Mouse (Mus musculus) embryo, embryonic 11.5 days (tissue): ENCODE data around the gene Rabgap1l.
"Not testable (repeated sequence)": the region's sequence is repeated elsewhere in the genome, so short reads cannot be mapped to it uniquely, and the experiment has no call there.

Experiments
- DNase-seq: peaks from one replicate; pipeline ENCODE4 v3.0.0-alpha.2; 2012; ENCODE audit warnings: low read depth, low spot score

The Rabgap1l gene

DNA sequence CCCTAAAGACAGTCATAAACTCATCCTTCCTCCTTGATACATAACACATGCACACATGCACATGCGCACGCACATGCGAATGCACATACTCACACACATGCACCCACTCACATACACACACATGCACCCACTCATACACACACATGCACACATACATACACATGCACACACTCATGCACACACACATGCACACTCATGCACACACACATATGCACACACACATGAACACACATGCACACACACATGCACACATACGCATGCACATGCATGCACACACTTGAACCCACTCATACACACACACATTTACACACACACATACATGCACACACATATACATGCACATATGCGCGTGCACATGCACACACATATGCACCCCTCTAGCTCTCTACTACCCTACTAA lies 89.2 kb downstream of the Rabgap1l start:
- DNase-seq = no peak

DNA sequence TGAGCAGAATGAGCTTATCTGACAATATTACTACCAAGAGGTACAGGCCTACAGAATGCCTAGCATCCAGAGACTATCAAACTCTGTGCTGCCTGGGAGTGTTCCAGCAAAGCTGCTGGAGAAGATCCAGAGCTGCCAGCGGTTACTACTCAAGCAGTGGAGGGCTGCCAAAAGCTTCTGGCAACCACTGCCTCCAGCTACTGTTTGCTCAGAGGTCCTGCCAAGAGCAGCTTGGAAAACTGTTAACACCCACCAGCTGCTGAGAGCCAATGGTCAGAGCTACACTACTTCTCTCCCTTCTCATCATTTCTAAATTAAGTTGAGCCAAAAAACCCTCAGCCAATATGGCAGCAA lies 99.9 kb downstream of the Rabgap1l start:
- DNase-seq = no peak

- DNase-seq = no peak
Observed at GRCm38 (mm10) chr1:160692224-160693093, 100.6 kb downstream of the Rabgap1l start.

DNA sequence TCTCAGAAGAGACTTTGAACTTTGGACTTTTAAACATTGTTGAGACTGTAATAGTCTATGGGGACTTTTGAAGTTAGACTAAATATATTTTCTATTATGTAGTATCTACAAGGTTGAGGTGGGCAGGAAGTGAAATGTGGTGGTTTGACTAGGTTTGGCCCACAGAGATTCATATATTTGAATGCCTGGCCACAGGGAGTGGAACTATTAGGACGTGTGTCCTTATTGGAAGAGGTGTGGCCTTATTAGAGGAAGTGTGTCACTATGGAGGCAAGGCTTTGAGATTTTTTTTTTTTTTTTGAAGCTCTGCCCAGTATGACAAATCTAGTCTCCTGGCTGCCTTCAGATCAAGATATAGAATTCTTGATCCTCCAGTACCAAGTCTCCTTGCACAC lies 101.8 kb downstream of the Rabgap1l start:
- no peak for DNase-seq

DNA sequence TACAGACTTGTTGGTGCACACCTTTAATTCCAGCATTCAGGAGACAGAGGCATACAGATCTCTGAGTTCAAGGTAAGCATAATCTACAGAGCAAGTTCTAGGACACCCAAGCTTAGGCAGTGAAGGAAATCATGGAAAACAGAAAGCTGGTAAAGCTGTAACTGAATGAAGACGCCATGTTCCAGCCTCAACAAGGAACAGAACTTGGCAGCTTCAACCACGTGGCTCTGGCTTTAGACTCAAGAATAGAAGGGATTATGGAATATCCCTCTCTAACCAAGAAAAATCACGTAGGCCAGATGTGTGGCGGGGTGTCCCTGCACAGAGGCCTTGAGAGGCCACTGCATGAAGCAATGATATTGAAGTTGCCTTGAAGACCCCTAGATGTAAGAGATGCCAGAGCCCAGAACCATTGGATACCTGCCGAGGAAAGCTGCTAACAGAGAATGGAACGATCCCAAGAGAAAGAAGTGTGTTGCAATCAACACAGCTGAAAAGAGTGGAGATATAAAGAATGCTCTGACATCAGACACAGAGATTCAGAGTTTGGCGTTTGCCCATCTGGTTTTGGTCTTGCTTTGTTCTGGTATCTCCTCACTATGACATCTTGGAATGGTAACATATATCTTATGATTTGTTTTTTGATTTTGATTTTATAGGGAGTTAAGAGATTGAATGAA lies 102.4 kb downstream of the Rabgap1l start:
- no peak for DNase-seq

GRCm38 (mm10) chr1:160689511-160689910 lies 103.5 kb downstream of the Rabgap1l start:
- DNase-seq = no peak

GRCm38 (mm10) chr1:160684251-160684650 lies 108.8 kb downstream of the Rabgap1l start:
- DNase-seq = no peak

DNA sequence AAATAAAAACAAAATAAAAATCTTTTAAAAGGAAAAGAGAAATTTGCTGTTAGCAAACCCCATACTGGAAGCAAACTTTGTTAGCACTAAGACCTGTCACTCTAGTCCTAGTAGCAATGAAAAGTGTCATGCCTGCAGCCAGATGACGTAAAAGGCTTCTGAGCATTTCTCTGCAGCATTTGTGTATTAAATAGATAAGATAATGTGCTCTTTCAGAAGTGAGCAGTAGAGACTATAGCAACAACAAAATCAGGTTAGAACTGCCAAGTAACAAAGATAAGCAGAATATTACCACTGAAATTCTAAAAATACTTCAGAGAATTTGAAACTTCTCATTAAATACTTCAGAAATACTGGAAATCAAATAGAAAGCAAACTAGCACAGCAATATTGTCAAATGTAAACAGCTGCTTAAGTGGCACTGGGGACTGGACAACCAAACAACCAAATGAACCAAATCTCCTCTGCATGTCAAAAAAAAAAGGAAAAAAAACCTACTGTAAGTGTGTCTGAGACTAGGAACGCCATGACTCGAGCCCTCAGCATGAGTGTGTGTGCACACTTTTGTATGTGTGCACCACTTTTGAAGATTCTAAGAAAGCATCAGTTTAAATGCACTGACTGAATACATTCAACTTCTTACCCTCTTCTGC lies 111.5 kb downstream of the Rabgap1l start:
- DNase-seq = no peak

- DNase-seq = no peak
Observed at GRCm38 (mm10) chr1:160674763-160675162, 118.2 kb downstream of the Rabgap1l start.

- DNase-seq = no peak
Observed at GRCm38 (mm10) chr1:160672088-160672814, 120.8 kb downstream of the Rabgap1l start.

GRCm38 (mm10) chr1:160655806-160656470 lies 137.1 kb downstream of the Rabgap1l start:
- DNase-seq = no peak

- DNase-seq = no peak
Observed at GRCm38 (mm10) chr1:160651691-160652090, 141.3 kb downstream of the Rabgap1l start.

- DNase-seq = no peak
Observed at GRCm38 (mm10) chr1:160645416-160645815, 147.6 kb downstream of the Rabgap1l start.

DNA sequence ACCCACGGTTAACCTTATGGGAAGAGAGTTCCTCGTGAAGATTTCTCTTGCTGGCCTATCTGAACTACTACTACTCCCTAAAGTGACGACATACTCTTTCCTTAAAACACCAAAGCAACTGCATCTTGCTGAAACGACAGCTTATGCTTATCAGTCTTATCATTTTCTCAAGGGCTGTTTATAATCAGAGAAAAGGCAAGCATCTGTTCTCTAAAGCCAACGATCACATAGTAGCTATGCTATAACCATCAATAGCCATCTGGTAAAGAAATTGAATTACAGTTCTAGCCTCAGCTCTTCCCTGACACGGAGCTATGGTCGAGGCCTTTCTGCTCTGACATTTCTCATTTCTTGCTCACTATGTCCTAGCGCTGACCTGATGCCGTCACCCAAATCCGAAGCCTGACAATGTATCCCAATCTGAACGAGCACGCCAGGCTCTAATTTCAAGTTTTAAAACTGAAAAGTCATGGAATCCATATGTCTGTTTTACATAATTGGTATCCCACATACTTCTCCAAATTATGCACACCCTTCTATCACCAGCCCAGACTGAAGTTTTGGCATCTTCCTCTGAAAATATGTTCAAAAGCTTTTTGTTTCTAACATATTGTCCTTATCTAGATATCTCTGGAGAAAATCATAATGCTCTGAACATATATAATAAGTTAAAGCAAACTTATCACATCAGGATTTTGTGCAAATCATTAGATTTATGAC lies 164.6 kb downstream of the Rabgap1l start:
- no peak for DNase-seq

- not testable (repeated sequence) for DNase-seq
Observed at GRCm38 (mm10) chr1:160624354-160625120, 168.5 kb downstream of the Rabgap1l start.

GRCm38 (mm10) chr1:160618201-160618600 lies 174.8 kb downstream of the Rabgap1l start:
- DNase-seq = no peak

DNA sequence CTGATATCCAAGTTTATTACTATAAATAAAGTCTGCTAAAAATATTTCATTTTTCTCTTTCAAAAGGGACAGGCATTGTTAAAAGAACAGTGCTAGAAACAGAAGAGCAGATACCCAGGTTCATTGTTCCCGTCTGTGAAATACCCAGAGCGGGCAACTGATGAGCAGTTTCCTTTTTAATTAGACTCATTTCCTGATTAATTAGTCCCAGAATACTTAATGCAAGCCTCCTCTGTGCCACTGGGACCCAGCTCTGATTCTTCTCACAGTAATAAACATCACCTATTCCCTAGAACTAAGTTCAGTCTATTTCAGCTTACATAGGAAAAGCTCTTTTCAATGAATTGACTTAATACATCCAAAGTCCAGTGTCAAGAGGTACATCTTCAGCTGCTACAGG lies 186.6 kb downstream of the Rabgap1l start:
- DNase-seq = no peak

DNA sequence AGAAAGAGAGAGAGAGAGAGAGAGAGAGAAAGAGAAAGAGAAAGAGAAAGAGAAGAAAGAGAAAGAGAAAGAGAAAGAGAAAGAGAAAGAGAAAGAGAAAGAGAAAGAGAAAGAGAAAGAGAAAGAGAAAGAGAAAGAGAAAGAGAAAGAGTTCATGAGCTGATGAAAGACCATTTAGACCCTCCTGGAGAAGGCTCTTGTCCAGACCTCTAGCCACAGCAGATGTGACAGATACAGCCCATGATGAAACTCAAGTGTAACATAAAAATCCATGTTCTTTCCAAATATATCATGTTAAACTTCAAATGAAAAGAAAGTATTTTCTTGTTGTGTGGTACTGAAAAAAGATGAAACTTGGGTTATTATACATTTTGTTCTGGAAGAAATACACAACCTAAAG lies 189.7 kb downstream of the Rabgap1l start:
- not testable (repeated sequence) for DNase-seq

DNA sequence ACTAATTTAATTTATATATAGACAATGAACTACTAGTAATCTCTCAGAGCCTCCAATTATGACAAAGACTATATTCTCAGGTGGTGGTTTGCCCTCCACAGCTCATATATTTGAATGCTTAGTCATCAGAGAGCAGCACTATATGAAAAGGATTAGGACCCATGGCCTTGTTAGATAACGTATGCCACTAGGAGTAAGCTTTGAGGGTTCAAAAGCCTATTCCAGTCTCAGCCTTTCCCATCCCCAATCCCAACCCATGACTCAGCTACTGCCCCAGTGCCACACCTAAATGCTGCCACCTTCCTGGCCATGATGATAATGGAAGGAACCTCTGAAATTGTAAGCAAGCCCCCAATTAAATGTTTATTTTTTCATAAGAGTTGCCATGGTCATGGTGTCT lies 195.6 kb downstream of the Rabgap1l start:
- no peak for DNase-seq

DNA sequence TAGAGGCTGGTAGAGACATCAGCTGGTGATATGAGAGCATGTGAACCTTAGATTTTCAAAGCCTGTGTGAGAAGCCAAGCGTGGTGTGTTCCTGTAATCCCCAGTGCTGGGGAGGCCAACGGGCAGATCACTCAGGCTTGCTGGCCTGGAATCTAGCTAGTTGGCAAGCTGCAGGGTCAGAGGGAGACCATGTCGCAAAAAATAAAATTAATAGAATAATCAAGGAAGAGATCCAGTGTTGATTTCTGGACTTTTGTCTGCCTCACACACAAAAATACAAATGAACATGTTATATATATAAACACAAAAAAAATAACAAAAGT lies 196.1 kb downstream of the Rabgap1l start:
- DNase-seq = no peak
